Mouse (Mus musculus): Measurements from ENCODE around the gene Cabp2. TPM values are rescaled to one million over a fixed set of nuclear protein-coding genes. Genes with fewer than 3 reads are reported as not detected.
A peak's percentile ranks its signal among the peaks of the same experiment; 100 is the strongest.
"Not testable (repeated sequence)": the region's sequence is repeated elsewhere in the genome, so short reads cannot be mapped to it uniquely, and the experiment has no call there.

The Cabp2 gene
- total RNA-seq, 4 experiments from 2014 or later = not detected

DNA sequence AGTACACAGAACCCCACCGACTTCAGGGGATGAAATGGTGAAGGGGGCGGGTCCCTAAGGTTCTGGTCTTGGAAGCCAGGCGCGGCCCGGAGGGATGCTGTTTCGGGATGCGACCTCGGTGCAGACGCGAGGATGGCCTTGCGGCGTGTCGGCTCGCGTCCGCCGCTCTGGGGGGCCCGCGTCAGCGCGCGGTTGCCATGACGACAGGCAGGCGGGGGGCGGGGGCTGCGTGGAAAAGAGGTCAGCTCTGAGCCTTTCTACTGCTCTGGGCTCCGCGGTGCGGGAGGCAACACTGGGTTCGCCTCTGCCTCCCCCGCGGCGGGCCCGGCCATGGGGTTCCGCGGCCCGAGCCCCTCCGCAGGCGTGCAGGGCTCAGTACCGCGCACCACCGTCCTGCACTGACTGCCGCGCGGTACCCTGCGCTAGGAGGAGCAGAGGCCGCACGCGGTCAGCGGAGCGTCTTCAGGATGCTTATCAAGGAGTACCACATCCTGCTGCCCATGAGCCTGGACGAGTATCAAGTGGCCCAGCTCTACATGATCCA is 19.4 kb downstream of the Cabp2 start:
- DNase-seq (ENCODE audit: low spot score in 2 of 2) = no peak

DNA sequence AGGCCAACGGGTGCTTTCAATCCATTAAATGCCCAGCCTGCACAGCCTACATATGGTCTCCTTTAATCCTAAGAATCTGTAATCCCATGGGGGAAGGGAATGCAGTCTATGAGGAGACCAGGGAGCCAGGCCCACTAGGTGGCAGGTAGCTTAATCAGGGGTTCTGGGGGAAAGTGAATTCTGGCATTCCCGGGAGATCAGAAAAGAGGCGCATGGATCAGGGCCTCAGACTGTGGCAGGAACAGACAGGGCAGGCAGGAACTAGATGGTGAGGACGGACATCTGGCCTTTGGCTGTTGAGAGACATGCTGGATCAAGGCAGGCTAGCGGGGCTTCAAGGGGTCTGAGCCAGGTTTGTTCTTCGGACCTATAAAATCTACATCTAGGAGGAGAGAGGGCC is 20.1 kb downstream of the Cabp2 start:
- DNase-seq (ENCODE audit: low spot score in 2 of 2) = no peak

DNA sequence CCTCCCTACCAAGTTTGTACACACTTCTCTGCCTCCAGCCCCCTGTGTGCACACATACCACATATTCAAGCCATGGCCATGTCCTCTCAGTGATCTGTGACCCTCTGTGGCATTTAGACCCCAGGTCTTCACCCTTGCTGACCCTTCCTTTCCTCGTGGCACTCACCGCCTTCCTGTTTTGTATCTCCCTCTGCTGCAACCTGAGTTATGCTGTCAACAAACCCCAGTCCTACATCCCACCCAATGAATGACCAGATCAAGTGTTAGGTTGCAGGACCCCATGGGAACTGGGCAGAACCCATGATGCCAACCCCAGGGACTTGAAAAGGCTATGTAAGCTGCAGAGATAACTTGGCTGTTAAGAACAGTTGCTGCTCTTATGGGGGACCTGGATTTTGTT is 20.7 kb downstream of the Cabp2 start:
- DNase-seq (ENCODE audit: low spot score in 2 of 2) = no peak

DNA sequence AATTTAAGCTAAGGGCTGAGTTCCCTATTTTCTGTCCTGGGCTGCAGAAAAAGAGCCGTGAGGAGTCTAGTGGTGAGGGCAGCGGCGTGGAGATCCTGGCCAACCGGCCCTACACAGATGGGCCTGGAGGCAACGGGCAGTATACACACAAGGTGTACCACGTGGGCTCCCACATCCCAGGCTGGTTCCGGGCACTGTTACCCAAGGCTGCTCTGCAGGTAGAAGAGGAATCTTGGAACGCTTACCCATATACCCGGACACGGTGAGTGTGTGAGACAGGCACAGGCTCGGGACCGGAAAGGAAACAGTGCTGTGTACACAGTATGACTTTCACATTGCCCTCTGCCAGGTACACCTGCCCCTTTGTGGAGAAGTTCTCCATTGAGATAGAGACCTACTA is 21.2 kb downstream of the Cabp2 start:
- no peak for DNase-seq (ENCODE audit: low spot score in 2 of 2)

- no peak for DNase-seq (ENCODE audit: low spot score in 2 of 2)
Measured at GRCm38 (mm10) chr19:4103294-4103693, 21.9 kb downstream of the Cabp2 start.

GRCm38 (mm10) chr19:4103792-4104191 is 22.4 kb downstream of the Cabp2 start:
- DNase-seq (ENCODE audit: low spot score in 2 of 2) = no peak

DNA sequence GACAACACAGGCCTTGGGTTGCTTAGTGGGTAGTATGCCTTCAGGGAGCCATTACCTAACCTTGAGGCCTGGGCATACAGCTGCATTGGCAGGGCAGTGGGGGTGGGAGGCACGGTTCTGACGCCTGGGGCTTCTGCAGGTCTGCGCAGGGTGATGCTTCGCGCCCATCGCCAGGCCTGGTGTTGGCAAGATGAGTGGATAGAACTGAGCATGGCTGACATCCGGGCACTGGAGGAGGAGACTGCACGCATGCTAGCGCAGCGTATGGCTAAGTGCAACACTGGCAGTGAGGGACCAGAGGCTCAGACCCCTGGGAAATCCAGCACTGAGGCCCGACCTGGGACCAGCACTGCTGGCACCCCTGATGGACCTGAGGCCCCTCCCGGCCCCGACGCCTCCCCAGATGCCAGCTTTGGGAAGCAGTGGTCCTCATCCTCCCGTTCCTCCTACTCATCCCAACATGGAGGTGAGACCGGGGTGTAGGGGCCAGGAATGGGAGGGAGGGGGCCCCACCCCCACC is 23.4 kb downstream of the Cabp2 start:
- DNase-seq (ENCODE audit: low spot score in 2 of 2) = no peak

DNA sequence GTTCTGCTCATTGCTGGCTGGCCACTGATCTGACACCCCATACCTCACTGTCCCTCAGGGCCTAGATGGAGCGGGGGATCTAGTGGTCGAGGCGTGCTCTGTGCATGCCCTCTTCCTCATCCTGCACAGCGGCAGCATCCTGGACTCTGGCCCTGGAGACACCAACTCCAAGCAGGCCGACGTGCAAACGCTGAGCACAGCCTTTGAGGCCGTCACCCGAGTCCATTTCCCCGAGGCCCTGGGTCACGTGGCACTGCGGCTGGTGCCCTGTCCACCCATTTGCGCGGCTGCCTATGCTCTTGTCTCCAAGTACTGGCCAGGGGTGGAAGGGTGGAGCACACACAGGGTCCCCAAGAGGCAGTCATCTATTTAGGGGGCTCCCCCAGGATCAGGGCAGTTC is 25.3 kb downstream of the Cabp2 start:
- no peak for DNase-seq (ENCODE audit: low spot score in 2 of 2)

- no peak for DNase-seq (ENCODE audit: low spot score in 2 of 2)
Measured at GRCm38 (mm10) chr19:4108535-4108934, 27.2 kb downstream of the Cabp2 start.

- no peak for DNase-seq (ENCODE audit: low spot score in 2 of 2)
Measured at GRCm38 (mm10) chr19:4112063-4112960, 30.9 kb downstream of the Cabp2 start.

DNA sequence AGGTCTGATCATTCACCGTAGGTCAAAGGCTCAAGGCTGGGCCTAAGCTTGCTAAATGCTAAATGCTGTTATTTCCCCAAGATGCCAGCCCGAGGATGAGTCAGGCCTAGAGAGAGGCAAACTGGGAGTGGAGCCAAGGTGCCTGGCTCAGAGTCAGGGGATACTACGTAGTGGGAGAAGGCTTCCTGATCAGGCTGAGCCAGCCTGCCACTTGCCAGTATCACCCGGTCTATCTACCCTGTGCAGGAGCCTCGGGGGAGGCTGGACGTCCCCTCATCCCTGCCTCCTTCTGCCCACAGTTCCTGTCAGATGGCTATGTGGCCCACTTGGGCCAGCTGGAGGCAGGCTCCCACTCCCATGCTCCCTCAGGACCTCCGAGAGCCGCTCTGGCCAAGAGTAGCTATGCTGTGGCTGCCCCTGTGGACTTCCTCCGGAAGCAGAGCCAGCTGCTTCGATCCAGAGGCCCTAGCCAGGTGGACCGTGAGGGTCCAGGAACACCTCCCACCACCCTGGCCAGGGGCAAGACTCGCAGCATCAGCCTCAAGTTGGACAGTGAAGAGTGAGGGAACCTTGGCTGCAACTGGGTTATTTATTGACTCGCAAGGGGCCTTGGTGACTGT is 31.9 kb downstream of the Cabp2 start:
- peak; percentile 67 to 71 for DNase-seq (ENCODE audit: low spot score in 2 of 2)

- no peak for DNase-seq (ENCODE audit: low spot score in 2 of 2)
Measured at GRCm38 (mm10) chr19:4113806-4114230, 32.4 kb downstream of the Cabp2 start.

DNA sequence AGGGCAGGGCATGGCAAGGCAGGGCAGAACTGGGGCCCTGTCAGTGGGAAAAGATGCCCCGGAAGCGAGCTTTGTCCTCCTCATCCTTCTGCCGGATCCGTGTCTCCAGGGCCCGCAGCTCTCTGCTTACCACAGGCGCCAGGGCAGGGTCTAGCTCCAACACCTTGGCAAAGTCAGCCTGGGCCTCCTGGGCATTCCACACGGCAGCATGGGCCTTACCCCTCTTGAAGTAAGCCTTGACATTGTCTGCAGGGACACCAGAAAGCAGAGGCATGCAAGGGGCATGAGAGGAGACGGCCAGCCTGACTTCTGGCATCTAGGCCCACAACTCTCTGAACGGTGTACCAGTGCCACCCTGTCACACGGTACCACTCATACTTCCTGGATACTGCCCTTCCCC is 33.2 kb downstream of the Cabp2 start:
- no peak for DNase-seq (ENCODE audit: low spot score in 2 of 2)

DNA sequence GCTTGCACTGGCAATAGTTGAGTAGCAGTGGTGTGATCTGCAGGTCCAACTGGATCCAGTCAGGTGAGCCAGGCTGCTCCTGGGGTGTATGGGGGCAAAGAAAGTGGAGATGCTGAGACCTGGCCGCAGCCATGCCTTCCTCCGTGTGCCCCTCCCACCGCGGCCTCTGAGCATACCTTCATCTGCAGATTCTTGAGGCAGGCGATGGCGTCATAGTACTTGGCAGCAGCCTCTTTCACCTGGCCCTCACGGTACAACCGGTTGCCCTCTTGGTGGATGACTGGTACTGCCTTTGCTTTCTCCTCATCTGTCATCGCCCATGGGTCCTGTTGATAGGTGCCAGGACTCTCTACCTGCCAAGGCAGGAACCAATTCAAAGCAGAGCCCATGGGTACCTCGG is 33.8 kb downstream of the Cabp2 start:
- no peak for DNase-seq (ENCODE audit: low spot score in 2 of 2)

- no peak for DNase-seq (ENCODE audit: low spot score in 2 of 2)
Measured at GRCm38 (mm10) chr19:4115816-4116215, 34.4 kb downstream of the Cabp2 start.

GRCm38 (mm10) chr19:4117006-4117405 is 35.6 kb downstream of the Cabp2 start:
- no peak for DNase-seq (ENCODE audit: low spot score in 2 of 2)

GRCm38 (mm10) chr19:4118350-4118749 is 37.0 kb downstream of the Cabp2 start:
- no peak for DNase-seq (ENCODE audit: low spot score in 2 of 2)

GRCm38 (mm10) chr19:4119716-4120487 is 38.5 kb downstream of the Cabp2 start:
- DNase-seq (ENCODE audit: low spot score in 2 of 2) = no peak

DNA sequence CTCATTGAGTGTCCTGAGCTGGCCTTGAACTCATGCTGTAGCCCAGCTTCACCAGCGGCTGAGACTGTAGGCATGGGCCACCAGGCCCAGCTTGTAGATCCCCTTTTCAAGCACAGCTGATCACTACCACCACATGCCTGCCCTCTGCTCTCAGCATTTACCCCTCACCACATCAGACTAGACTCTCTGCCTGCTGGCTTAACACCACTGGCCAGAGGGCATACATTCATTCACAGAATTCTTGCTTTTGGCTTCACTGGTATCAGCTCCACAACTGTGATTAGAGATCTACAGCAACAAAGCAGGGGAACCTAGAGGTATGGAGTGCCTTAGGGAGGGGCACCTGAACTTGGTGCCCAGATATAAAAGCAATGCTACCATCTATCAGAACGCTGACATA is 39.1 kb downstream of the Cabp2 start:
- DNase-seq (ENCODE audit: low spot score in 2 of 2) = no peak

- DNase-seq (ENCODE audit: low spot score in 2 of 2) = peak; percentile 98
Measured at GRCm38 (mm10) chr19:4121097-4121805, 39.9 kb downstream of the Cabp2 start.

DNA sequence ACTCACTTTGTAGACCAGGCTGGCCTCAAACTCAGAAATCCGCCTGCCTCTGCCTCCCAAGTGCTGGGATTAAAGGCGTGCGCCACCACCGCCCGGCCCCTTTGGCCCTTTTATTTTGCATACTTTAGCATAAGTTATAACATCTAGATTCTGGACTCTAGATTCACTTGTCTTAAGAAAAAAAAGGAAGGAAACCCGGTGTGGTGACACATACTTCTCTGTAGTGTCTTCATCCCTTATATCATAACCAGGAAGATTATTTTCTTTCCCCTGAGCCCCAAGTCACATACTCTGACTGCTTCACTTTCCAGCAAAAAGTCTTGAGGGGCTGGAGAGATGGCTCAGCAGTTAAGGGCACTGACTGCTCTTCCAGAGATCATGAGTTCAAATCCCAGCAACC is 40.5 kb downstream of the Cabp2 start:
- not testable (repeated sequence) for DNase-seq (ENCODE audit: low spot score in 2 of 2)
